Mouse (Mus musculus): Measurements from ENCODE around the gene Sox30.

Sox30 gene

DNA sequence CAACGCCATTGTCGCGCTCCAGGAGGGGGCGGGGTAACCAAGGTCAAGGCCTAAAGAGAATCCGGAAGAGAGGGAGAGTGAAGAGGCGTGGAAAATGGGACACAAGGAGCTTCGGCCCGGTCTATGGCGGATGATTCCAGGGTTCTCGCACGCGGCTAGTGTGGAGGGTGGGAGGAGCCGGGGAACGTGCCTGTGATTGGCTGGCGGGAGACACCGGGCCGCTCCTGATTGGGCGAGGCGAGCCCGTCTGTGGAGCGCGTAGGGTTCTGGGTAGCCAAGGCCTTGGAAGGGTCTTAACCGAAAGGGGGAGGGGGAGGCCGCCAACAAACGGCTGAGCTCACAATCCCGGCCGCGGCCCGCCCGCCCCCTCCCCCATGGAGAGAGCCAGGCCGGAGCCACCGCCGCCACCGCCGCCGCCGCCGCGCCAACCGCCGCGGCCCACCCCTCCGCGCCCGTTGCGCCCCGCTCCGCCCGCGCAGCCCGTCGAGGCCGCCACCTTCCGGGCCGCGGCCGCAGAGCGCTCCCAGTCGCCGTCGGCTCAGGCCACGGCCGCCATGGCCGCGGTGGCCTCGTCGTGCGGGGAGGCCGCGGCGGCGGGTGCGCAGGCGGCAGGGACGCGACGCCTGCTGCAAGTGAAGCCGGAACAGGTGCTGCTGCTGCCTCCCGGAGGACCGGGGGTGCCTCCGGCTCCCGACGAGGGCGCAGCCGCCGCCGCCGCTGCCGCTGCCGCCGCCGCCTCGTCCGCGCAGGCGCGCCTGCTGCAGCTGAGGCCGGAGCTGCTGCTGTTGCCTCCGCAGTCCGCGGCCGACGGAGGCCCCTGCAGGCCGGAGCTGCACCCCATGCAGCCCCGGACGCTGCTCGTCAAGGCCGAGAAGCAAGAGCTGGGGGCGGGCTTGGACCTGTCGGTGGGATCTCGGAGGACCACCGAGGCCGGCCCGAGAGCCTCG lies at the start of gene Sox30:
Gene Sox30, plus strand, starts transcription at position 365 of the 947 bp plus-strand sequence.
- DNase-seq (ENCODE audit: low spot score in 2 of 2): peak; percentile 32 to 44

DNA sequence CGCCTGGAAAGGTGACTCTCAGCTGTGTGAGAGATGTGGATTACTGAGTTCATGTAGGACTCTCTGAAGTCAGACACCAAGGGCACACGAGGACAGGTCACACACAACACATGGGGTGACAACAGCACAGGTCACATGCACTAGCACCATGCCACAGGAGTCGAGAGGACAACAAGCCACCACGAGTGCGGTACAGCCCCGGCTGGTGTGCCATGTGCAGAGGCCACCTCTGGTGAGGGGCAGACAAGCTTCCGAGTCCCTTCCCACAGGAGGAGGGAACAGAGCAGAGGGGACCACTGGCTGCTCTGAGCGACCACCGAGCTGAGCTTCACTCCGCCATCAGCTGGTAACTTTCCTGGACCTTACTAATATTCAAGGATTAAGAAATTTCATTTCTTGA lies 47.3 kb upstream of the Sox30 start:
- DNase-seq (ENCODE audit: low spot score in 2 of 2): no peak

DNA sequence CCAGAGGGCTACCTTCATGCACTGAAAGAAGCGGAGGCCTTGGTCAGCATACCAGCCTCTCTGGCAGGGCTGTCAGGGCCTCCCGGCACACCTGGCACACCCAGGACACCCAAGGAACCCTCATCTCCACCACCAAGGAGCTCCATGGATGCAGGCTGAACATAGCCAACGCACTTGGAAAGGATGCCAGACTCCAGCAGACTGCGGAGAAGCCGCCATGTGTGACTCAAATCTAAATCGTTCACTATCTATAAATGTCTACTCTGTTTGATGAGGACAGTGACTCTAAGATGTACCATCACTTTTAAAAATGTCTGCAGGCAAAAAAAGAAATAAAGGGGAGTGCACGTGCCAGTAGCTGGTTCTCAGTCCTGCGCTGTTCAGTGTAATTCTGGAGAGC lies 42.6 kb upstream of the Sox30 start:
- DNase-seq (ENCODE audit: low spot score in 2 of 2): no peak

DNA sequence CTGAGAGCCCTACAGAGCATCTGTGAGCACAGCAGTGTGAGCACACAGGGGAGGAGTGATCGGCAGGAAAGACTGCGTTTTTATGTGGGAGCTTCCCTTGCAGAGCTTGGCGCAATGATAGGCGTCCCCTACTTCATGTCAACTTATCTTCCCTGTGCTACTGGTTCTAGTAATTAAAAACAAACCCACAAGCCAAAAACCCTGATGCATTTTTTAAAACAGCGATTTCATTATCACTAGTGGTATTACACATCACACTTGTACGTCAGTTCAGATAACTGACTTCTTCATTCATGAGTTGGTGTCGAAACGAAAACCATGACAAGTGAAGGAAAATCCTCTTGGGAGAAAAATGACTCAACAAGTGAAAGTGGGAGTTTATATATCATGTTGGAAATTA lies 41.2 kb upstream of the Sox30 start:
- DNase-seq (ENCODE audit: low spot score in 2 of 2): no peak

DNA sequence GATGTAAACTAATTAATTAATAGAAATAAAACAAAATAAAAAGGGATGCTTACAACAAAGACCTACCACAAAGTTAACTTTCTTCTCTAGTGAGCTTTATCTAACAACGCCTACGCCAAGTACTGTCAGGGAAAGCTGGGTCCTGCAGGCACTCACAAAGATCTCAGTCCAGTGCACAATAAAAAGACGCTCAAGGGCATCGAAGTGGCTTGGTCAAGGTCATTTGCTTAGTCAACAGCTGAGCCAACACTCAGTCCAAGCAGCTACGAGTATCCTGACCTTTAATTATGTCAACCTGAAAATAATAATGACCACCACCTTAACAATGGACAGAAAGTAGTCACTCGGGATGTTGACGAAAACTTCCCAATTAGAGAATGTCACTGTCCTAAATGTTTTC lies 37.8 kb upstream of the Sox30 start:
- no peak for DNase-seq (ENCODE audit: low spot score in 2 of 2)

DNA sequence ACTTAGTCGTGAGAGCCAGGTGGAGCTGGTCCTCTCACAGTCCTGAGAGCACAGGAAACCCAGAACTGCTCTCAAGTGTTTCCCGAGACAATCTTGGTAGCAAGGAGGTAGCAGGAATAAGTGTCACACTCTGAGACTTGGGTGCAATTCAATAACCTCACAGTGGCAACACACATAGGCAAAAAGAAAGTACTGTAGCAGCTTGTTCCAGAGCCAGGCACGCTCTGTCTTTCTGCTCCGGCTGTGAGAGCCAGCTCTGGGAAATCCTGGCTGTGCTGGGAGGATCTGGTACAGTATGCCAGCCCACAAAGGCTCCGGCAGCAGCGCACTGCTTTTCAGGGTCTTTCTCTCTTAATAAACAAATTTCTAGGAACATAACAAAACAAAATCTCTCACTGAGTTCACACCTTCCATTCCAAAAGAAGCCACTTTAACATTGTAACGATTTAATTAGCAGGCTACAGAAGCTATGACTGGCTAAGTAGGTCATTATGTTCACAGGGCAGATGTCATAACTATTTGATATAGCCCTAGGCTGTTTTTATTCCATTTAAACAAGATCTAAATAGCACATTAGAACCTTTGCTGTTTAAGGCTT lies 36.9 kb upstream of the Sox30 start:
- no peak for DNase-seq (ENCODE audit: low spot score in 2 of 2)

DNA sequence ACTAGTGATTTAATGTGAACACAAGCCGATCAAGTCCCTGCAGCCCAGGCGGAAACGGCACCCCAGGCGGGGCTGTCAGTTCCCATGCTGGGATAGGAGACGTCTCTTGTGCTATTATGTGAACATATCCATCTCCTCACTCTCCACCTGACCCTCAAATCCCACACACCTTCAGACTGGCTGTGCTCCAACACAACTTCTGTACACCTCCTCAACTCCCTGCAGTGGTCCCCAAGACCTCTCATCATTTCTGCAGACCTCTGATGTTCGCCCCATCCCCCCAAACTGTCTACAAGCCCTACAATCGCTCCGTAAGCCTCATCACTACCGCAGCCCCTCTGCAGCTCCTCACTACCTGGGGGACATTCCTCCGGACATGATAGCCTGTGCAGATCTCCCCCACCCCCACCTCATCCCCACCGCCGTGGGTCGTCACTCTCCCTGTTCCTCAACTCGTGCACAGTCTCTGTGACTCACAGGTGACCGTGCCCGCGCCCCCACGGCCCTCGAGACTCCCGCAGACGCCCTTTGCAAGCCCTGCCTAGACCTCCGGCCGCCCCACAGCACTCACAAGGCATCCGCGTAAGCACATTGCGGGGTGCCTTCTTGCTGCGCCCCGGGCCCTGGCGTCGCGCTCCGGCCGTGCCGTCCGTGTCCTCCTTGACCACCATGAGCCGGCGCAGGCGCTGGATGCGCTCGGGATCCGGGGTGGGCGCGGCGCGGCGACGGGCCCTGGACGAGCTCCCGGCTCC lies 36.0 kb upstream of the Sox30 start:
- peak in 1 of 2 experiments; percentile 6 for DNase-seq (ENCODE audit: low spot score in 2 of 2)

DNA sequence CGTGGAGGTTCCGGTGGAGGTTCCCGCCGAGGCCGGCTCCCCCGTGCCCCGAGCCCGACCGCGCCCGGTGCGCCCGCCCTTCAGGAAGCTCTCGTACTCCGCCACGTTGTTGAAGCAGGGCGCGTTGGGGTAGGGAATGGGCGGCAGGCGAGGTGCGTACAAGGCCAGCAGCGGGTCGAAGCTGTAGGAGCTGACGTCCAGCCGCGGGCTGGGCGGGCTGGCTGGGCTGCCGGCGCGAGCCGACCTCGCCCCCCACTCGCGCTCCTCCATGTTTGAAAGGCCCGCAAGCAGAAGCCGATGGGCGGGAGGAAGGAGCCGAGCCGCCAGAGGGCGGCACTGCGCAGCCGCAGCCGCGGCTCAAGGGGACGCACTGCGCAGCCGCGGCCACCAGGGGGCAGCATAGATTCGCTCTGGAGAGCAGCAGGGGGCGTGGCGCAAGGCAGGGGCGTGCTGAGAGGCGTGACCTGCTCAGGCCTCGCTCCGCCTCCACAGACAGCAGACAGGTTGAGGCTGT lies 35.4 kb upstream of the Sox30 start, which contains the start of gene Lsm11:
Gene Lsm11, minus strand, starts transcription at position 293 of the 514 bp plus-strand sequence.
- peak; percentile 97 to 99 for DNase-seq (ENCODE audit: low spot score in 2 of 2)

DNA sequence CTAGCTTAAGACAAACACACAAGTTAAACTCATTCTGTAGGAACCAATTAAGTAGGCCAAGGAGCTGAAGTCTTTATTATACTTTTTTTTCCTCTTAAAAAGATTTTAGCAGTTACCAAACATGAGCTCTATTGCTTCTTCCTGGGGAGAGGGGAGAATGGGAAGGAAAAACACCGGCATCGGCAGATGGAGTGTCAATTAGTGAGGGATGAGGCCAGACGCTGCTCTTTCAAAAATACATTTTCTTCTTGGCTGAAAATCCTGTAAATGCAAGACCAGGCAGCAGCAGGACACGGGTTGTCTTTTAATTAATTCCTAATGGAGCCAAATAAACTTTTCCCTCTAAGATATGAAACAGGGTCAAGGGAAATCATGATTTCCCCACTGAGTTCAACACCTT lies 33.3 kb upstream of the Sox30 start:
- DNase-seq (ENCODE audit: low spot score in 2 of 2): no peak

DNA sequence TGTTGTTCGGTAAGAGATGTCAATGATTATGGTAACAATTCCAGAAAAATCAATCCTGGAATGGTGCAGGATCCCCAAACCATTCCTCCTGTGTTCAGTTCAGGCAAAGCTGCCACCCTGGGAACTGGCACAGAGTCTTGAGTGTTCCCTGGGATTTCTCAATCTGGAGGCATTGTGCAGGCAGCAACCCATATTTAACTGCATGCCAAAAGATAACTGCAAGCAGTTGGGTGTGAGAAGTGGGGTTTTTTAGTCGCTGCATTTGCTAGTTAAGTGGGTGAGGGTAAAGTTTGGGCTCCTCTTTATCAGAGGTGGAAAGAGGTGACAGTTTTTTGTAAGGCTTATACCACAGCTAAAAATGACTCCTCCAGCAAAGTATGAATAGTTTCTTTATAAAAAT lies 32.6 kb upstream of the Sox30 start:
- DNase-seq (ENCODE audit: low spot score in 2 of 2): no peak

DNA sequence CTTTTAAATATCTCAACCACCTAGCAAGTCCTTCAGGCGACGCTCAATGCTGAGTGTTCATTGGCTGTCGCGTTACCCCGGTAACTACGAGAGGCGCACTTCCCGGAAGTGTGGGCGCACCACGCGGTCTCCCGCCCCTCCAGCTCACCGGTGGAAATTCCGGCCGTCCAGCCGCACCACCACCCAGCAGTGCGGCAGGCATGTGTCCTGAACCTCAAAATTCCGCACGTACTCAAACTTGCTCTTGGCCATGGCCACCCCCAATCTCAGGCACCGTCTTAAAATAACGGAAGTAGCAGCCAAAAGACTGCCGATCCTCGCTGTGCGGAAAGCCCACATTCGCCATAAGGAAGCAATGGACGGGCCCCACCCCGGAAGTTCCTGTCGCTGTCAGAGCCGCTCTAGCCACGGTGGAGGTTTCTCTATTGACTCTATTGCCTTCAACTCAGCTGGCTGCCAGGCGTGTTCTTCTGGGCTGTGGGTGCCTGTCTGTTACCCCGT lies 24.9 kb upstream of the Sox30 start, which contains the start of gene Thg1l:
Gene Thg1l, minus strand, starts transcription at position 368 of the 501 bp plus-strand sequence.
- DNase-seq (ENCODE audit: low spot score in 2 of 2): peak; percentile 85 to 91

DNA sequence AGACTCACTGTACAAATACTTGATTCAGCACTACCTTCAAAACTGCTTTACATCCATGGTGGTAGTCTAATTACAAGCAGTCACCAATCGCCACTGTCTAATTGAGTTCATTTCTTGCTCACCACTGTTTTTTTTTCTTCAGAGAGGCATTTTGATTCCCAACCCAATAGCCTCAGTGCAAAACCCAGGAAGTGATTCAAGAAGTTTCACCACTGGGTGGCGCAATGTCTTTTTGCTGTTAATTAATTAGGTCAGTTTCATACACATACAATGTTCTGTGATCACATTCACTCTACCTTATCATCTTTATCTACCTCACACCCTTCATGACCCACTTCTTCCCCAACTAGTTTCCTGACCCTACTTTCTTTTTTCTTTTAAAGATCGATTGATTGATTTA lies 20.5 kb upstream of the Sox30 start:
- no peak for DNase-seq (ENCODE audit: low spot score in 2 of 2)

DNA sequence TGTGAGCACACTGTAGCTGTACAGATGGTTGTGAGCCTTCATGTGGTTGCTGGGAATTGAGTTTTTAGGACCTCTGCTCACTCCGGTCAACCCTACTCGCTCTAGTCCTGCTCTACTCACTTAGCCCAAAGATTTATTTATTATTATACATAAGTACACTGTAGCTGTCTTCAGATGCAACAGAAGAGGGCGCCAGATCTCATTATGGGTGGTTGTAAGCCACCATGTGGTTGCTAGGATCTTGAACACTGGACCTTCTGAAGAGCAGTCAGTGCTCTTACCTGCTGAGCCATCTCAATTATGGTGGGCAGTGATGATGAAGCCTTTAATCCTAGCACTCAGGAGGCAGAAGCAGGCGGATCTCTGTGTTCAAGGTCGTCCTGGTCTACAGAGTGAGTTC lies 20.1 kb upstream of the Sox30 start:
- DNase-seq (ENCODE audit: low spot score in 2 of 2): no peak

DNA sequence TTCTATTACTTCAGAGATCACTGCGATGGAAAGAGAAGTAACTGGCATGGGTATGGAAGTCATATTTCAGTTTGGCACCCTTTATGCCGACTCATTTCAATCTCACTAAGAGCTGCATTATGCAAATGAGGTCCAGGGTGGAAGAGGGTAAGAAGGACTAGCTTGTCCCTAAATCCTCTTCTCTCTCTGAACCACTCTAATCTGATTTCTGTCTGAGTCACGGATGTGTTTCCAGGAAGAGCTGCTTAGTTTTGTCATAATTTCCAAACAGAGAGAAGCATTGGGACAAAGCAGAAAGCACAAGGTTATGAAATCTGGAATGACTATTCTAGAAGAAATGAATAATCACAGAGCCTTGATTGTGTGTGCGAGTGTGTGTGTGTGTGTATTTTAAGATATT lies 13.2 kb upstream of the Sox30 start:
- no peak for DNase-seq (ENCODE audit: low spot score in 2 of 2)

DNA sequence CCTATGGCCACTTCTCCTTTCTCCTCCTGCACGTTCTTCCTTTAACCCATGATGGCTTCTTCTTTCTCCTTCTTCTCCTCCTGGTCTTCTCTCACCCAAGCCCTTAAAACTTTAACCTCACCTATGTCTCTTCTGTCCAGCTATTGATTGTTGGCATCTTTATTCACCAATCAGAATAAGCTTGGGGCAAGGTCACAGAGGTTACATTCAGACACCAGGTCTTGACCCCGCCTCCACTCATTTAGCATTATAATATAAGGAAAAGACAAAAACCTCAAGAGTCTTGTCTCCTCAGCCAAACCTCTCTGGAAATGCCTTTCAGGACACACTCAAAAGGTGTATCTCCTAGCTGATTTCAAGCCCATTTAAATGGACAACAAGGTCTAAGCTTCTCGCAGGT lies 11.6 kb upstream of the Sox30 start:
- no peak for DNase-seq (ENCODE audit: low spot score in 2 of 2)

DNA sequence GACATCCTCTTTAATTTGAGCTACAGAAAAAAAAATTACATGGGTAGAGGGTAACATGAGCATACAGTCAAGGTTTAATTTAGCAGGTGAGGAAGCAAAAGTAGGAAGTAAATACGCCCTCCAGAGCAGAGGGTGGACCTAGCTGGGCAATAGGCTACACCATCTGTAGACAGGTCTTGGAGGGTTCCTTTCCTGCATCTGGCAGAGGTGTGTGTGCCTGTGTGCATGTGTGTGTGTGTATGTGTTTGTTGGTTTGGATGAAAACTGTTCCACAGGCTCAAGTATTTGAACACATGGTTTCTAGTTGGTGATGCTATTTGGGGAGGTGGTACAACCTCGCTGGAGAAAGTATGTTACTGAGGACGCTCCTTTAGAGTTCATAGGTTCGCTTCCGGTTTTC lies 6.5 kb upstream of the Sox30 start:
- DNase-seq (ENCODE audit: low spot score in 2 of 2): no peak

DNA sequence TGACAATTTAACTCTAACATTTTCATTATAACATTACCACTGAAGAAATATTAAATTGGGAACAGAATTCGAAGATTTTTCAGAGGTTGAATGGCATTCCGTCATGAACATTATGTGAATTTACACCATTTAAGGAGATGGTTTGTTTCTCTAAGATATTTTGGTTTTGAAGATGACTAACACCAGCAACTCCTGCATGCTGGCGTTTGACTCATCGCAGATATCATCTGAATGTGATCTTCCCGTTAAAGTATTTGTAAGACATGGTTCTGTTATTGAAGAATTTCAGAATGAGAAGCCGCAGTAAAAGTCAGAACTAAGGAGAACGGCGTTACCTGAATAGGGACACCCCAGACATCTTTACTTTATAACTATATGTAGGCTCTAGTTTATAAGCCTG lies 5.6 kb upstream of the Sox30 start:
- no peak for DNase-seq (ENCODE audit: low spot score in 2 of 2)

DNA sequence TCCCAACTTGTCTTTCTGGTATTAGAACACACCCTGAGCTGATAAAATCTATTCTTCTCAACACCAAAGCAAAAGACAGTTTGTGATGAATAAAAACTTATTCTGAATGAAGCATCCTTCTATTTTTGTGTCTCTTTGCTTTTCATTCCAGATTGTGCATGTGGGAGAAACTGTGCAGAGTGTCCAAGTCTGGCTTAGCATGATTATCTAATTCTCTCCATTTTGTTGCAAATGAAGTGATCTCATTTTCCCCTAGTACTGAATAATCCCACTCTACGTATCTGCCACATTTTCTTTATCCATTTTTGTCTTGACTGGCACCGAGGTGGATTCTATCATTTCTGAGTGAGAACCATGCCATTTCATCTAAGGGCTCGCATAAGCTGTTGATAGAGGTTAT lies 4.0 kb upstream of the Sox30 start:
- DNase-seq (ENCODE audit: low spot score in 2 of 2): no peak

DNA sequence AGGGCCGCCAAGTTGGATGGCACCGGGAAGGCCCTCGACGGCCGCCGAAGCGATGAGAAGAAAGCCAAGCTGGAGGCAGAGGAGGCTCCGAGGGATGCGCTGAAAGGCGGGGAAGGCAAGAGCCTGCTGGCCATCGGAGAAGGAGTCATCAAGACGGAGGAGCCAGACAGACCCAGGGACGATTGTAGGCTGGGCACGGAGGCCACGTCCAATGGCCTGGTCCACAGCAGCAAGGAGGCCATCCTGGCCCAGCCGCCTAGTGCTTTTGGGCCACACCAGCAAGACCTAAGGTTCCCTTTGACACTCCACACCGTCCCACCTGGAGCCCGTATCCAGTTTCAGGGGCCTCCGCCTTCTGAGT lies 763 bp downstream of the Sox30 start:
- DNase-seq (ENCODE audit: low spot score in 2 of 2): no peak

DNA sequence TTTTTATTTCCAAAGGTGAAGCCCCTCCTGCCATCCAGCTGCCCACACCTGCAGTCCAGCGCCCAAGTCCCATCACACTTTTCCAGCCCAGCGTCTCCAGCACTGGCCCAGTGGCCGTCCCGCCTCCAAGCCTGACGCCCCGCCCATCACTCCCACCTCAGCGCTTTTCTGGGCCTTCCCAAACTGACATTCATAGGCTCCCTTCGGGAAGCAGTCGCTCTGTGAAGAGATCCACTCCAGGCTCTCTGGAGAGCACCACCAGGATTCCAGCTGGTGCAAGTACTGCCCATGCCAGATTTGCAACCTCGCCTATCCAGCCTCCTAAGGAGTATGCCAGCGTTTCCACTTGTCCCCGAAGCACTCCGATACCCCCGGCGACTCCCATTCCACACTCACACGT lies 11.5 kb downstream of the Sox30 start:
- peak in 1 of 2 experiments; percentile 8 for DNase-seq (ENCODE audit: low spot score in 2 of 2)

DNA sequence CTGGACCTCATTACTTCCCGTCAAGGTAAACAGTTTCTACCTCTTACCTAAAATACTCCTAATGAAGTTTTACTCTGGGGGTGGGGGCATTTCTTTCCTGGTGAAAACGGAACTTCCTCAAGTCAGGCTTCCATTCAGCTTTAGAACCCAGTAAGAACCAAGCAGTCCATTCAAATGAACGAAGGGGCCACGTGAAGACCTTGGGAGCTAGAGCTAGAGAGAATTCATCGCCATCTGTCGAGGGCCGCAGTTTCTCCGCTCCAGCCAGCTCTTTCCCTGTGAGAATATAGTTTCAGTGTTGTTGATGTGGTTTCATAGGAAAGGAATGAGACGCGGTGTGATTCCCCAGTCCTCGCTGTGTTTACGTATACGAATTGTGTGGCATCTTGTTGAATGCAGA lies 12.0 kb downstream of the Sox30 start:
- DNase-seq (ENCODE audit: low spot score in 2 of 2): no peak

DNA sequence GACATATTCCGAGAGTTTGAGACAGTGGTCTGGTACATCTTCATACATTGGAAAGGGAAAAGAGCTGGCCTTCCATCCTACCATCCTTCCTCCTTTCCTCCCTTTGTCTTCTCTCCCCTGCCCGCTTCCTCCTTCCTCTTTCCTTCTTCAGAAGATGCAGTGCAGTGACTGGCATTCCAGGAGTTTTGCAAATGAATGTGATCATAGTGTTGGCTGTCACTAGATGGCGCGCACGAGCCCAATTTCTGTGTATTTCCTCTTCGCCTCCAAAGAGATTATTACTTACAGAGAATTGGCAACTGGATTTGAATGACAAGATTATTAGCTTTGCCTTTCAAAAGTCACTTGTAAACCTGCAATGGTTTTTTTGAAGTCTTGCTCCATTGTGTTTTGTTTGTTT lies 36.0 kb downstream of the Sox30 start:
- DNase-seq (ENCODE audit: low spot score in 2 of 2): peak; percentile 52 to 60
